Mouse (Mus musculus): ENCODE measurements around the gene Pi4k2a. TPM values are rescaled to one million over a fixed set of nuclear protein-coding genes. Genes with fewer than 3 reads are reported as not detected.

The Pi4k2a gene
- polyA plus RNA-seq, 1 experiment from 2014 or later = 17.2 TPM

DNA sequence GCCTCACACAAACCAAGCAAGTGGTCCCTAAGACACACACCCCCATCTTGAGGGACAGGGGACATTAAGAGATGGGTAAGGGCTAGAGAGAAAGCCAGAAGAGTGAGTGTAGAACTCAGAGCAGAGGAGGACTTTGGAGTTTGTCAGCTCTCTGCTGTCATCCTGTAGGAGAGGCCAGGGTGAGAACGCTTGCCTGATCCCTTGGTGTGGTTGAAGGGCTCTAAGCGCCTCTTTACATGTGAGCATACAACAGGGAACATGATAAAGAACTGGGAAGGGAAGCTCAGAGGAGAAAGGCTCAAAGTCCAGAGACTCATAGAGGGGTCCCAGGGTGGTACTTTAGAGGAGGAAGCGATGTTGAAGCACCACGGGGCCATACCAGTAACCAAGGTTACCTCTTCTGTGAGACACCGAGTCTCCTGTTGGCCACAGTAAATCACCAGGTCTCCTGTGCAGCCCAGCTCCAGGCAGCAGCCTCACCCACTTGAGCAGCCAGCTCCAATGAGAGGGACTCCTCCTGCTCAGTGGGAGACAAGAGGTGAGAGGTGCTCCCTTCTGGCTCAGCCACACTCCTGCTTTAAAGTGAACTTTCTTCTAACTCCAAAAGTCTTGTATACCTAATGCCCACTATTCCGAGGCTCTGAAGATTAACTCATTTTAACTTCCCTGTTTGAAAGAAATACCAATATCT lies 33.4 kb upstream of the Pi4k2a start:
- Histone ChIP-seq H3K36me3 (ENCODE audit: control insufficient read depth, insufficient read depth, low read length) (no peaks in the 10 kb centered on the region), H3K9me3 (ENCODE audit: control insufficient read depth, low read depth, low read length) (no peaks in the 10 kb centered on the region), H3K9ac (replicated peaks; ENCODE audit: low read depth, low read length) (no peak overlapping the region), H3K27ac (ENCODE audit: low read length) (no peak overlapping the region), H3K4me1 (ENCODE audit: control insufficient read depth, insufficient read depth, low read length) (no peaks in the 10 kb centered on the region), H3K4me2 (replicated peaks; ENCODE audit: low read depth, low read length) (no peak overlapping the region), H3K27me3 (ENCODE audit: control insufficient read depth, insufficient read depth, low read length) (no peaks in the 10 kb centered on the region), H3K4me3 (ENCODE audit: low read depth, low read length) (no peak overlapping the region)
- ATAC-seq (ENCODE audit: insufficient number of reproducible peaks, insufficient read depth, low FRiP score, low read depth) = no peak
- 79% methylated on average over 6 of the region's 6 CpGs for WGBS

DNA sequence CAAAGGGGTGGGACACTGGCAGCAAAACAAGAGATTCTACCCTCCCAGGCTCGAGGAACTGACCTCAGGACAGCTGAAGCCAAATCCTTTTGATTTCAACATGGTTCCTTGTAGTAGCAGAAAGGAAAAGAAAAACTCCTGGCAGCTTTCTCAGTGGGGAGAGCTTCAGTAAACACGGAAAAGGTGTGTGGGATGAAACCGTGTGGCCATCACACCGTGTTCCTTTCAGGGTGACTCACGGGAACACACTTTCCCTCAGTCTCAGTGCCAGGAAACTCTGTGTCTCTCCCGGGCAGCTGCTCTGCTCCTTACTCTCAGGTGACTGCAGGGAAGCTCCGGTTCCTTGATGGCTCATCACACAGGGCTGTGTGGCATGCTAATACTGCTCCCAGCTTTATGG lies 31.8 kb upstream of the Pi4k2a start:
- Histone ChIP-seq H3K27ac (ENCODE audit: low read length) (no peak overlapping the region), H3K36me3 (ENCODE audit: control insufficient read depth, insufficient read depth, low read length) (no peaks in the 10 kb centered on the region), H3K4me2 (replicated peaks; ENCODE audit: low read depth, low read length) (no peak overlapping the region), H3K9ac (replicated peaks; ENCODE audit: low read depth, low read length) (no peak overlapping the region), H3K4me1 (ENCODE audit: control insufficient read depth, insufficient read depth, low read length) (no peaks in the 10 kb centered on the region), H3K4me3 (ENCODE audit: low read depth, low read length) (no peak overlapping the region), H3K27me3 (ENCODE audit: control insufficient read depth, insufficient read depth, low read length) (no peaks in the 10 kb centered on the region), H3K9me3 (ENCODE audit: control insufficient read depth, low read depth, low read length) (no peaks in the 10 kb centered on the region)
- ATAC-seq (ENCODE audit: insufficient number of reproducible peaks, insufficient read depth, low FRiP score, low read depth) = no peak
- WGBS = 62% methylated on average over 7 of the region's 7 CpGs

DNA sequence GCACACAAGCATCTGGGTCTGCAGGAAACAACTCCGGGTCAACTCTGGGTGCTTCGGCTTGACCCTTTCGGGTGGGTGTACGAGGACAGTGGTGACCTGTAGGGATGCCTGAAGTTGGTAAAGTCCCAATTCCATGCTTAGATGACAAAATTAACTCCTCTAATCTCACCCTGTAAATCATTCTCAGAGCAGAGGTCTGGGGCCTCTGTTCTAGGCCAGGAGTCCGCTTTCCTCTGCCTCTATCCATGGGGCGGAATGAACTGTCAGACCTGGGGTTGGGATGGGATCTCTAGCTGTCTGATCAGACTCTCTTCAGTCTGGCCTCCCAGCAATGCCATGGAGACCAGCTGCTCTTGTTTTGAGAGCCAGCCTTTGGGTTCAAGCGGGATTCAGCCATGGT lies 28.8 kb upstream of the Pi4k2a start:
- Histone ChIP-seq H3K27ac (ENCODE audit: low read length) (no peak overlapping the region), H3K4me2 (replicated peaks; ENCODE audit: low read depth, low read length) (no peak overlapping the region), H3K9me3 (ENCODE audit: control insufficient read depth, low read depth, low read length) (no peaks in the 10 kb centered on the region), H3K4me1 (ENCODE audit: control insufficient read depth, insufficient read depth, low read length) (no peaks in the 10 kb centered on the region), H3K9ac (replicated peaks; ENCODE audit: low read depth, low read length) (no peak overlapping the region), H3K27me3 (ENCODE audit: control insufficient read depth, insufficient read depth, low read length) (no peaks in the 10 kb centered on the region), H3K4me3 (ENCODE audit: low read depth, low read length) (no peak overlapping the region), H3K36me3 (ENCODE audit: control insufficient read depth, insufficient read depth, low read length) (no peaks in the 10 kb centered on the region)
- ATAC-seq (ENCODE audit: insufficient number of reproducible peaks, insufficient read depth, low FRiP score, low read depth) = no peak
- 93% methylated on average over 7 of the region's 7 CpGs for WGBS

DNA sequence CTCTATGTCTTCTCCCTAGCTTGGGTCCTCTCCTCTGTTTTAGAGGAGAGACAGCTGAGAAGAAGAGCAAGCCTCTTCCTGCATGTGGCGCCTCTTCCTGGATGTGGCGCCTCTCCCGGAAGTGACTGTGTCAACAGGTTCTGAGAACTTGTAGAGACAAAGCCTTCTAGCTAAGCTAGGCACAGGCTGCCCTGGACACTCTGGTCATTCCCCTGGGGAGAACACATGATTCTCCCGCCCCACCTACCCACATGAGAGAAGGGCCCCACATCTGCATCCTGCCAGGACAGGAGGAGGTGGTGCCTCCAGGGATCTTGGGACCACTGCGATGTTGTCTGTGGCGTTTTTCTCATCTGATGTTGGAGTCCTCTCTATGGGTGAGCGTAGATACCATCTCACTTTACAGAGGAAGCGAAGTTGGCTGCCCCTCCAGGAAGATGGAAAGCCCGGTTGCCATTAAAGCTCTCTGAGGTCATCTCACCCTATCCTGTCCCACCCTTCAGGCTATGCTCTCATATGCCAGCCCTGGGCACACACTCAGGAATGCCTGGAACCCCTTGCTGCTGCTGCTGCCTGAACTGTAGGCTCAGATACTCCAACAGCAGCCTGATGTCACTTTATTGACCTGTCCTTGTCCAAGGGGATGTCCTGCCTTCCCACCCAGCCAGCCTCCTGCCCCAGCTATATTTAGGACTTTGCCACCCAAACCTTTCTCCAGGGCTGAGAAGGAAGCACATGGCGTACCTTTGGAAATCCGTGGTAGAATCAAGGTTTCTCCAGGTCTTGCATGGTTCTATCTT lies 21.6 kb upstream of the Pi4k2a start:
- Histone ChIP-seq H3K9ac (replicated peaks; ENCODE audit: low read depth, low read length) (no peak overlapping the region), H3K9me3 (ENCODE audit: control insufficient read depth, low read depth, low read length) (no peaks in the 10 kb centered on the region), H3K36me3 (ENCODE audit: control insufficient read depth, insufficient read depth, low read length) (no peaks in the 10 kb centered on the region), H3K27ac (ENCODE audit: low read length) (no peak overlapping the region), H3K4me1 (ENCODE audit: control insufficient read depth, insufficient read depth, low read length) (no peaks in the 10 kb centered on the region), H3K4me2 (replicated peaks; ENCODE audit: low read depth, low read length) (no peak overlapping the region), H3K4me3 (ENCODE audit: low read depth, low read length) (no peak overlapping the region), H3K27me3 (ENCODE audit: control insufficient read depth, insufficient read depth, low read length) (no peaks in the 10 kb centered on the region)
- ATAC-seq (ENCODE audit: insufficient number of reproducible peaks, insufficient read depth, low FRiP score, low read depth) = no peak
- 79% methylated on average over 11 of the region's 11 CpGs for WGBS

GRCm38 (mm10) chr19:42069241-42069525 lies 21.1 kb upstream of the Pi4k2a start:
- H3K4me1 ChIP-seq (ENCODE audit: control insufficient read depth, insufficient read depth, low read length) = no peaks in the 10 kb centered on the region
- ATAC-seq (ENCODE audit: insufficient number of reproducible peaks, insufficient read depth, low FRiP score, low read depth) = no peak
- 52% methylated on average over 6 of the region's 6 CpGs for WGBS
- H3K9ac ChIP-seq (replicated peaks; ENCODE audit: low read depth, low read length) = no peak overlapping the region
- H3K27me3 ChIP-seq (ENCODE audit: control insufficient read depth, insufficient read depth, low read length) = no peaks in the 10 kb centered on the region
- H3K4me2 ChIP-seq (replicated peaks; ENCODE audit: low read depth, low read length) = no peak overlapping the region
- no peak overlapping the region for H3K27ac ChIP-seq (ENCODE audit: low read length)
- no peaks in the 10 kb centered on the region for H3K9me3 ChIP-seq (ENCODE audit: control insufficient read depth, low read depth, low read length)
- H3K4me3 ChIP-seq (ENCODE audit: low read depth, low read length) = no peak overlapping the region
- H3K36me3 ChIP-seq (ENCODE audit: control insufficient read depth, insufficient read depth, low read length) = no peaks in the 10 kb centered on the region

DNA sequence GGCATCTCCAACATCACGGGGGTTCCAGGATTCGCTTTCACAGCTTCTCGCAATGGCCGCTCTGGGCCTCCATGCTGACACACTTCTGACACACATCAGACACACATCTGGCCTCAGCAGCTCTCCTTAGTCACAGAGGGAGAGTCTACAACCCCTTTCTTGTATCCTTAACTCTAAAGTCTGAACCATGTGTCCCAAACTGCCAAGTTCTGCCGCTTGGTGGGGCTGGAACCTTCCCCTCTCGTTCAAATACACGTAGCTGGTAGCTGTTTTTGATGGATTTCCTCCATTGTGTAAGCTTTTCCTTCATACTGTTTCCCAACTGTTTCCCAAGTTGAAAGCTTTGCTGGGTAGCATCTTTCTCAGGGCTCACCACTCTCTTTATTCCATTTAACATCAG lies 19.0 kb upstream of the Pi4k2a start:
- Histone ChIP-seq H3K36me3 (ENCODE audit: control insufficient read depth, insufficient read depth, low read length) (peaks cover 8% of the 10 kb centered on the region), H3K27me3 (ENCODE audit: control insufficient read depth, insufficient read depth, low read length) (no peaks in the 10 kb centered on the region), H3K4me2 (replicated peaks; ENCODE audit: low read depth, low read length) (no peak overlapping the region), H3K9ac (replicated peaks; ENCODE audit: low read depth, low read length) (no peak overlapping the region), H3K9me3 (ENCODE audit: control insufficient read depth, low read depth, low read length) (no peaks in the 10 kb centered on the region), H3K27ac (ENCODE audit: low read length) (no peak overlapping the region), H3K4me3 (ENCODE audit: low read depth, low read length) (no peak overlapping the region), H3K4me1 (ENCODE audit: control insufficient read depth, insufficient read depth, low read length) (no peaks in the 10 kb centered on the region)
- WGBS = 73% methylated on average over 7 of the region's 7 CpGs
- no peak for ATAC-seq (ENCODE audit: insufficient number of reproducible peaks, insufficient read depth, low FRiP score, low read depth)

DNA sequence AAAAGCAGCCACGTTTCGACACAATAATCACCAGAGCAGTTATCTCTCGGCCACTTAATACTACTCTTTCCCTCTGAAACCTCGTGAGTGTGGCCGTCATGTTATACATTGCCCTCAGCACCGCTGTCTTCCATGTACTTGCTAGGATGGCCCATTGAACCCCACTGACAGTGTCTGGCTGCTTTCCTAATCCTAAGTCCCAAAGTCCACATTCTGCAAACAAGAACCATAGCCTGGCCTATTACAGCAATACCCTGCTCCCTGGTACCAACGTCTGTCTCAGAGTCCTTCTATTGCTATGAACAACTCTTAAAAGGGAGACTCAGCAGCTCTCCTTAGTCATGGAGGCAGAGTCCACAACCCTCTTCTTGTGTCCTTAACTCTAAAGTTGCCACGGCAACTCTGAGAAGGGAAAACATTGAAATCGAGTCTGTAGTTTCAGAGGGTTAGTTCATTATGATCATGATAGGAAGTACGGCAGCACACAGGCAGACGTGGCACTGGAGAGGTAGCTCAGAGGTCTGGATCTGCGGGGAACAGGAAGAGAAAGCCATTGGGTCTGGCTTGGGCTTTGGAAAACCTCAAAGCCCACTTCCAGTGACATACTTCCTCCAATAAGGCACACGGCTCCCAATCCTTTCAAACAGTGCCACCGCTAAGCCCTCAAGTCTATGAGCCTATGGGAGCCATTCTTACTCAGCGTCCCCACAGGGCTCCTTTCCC lies 18.2 kb upstream of the Pi4k2a start:
- no peak overlapping the region for H3K27ac ChIP-seq (ENCODE audit: low read length)
- 78% methylated on average over 15 of the region's 15 CpGs for WGBS
- no peak for ATAC-seq (ENCODE audit: insufficient number of reproducible peaks, insufficient read depth, low FRiP score, low read depth)

GRCm38 (mm10) chr19:42072802-42073201 lies 17.5 kb upstream of the Pi4k2a start:
- Histone ChIP-seq H3K9me3 (ENCODE audit: control insufficient read depth, low read depth, low read length) (no peaks in the 10 kb centered on the region), H3K36me3 (ENCODE audit: control insufficient read depth, insufficient read depth, low read length) (peaks cover 8% of the 10 kb centered on the region), H3K9ac (replicated peaks; ENCODE audit: low read depth, low read length) (no peak overlapping the region), H3K4me1 (ENCODE audit: control insufficient read depth, insufficient read depth, low read length) (no peaks in the 10 kb centered on the region), H3K27me3 (ENCODE audit: control insufficient read depth, insufficient read depth, low read length) (no peaks in the 10 kb centered on the region), H3K4me2 (replicated peaks; ENCODE audit: low read depth, low read length) (no peak overlapping the region), H3K27ac (ENCODE audit: low read length) (no peak overlapping the region), H3K4me3 (ENCODE audit: low read depth, low read length) (no peak overlapping the region)
- WGBS = 77% methylated on average over 7 of the region's 7 CpGs
- no peak for ATAC-seq (ENCODE audit: insufficient number of reproducible peaks, insufficient read depth, low FRiP score, low read depth)

More for the DNA sequence above, 18.2 kb upstream of the Pi4k2a start:
- Histone ChIP-seq H3K36me3 (ENCODE audit: control insufficient read depth, insufficient read depth, low read length) (peaks cover 8% of the 10 kb centered on the region), H3K4me2 (replicated peaks; ENCODE audit: low read depth, low read length) (no peak overlapping the region), H3K27me3 (ENCODE audit: control insufficient read depth, insufficient read depth, low read length) (no peaks in the 10 kb centered on the region), H3K9me3 (ENCODE audit: control insufficient read depth, low read depth, low read length) (no peaks in the 10 kb centered on the region), H3K4me1 (ENCODE audit: control insufficient read depth, insufficient read depth, low read length) (no peaks in the 10 kb centered on the region), H3K9ac (replicated peaks; ENCODE audit: low read depth, low read length) (no peak overlapping the region), H3K4me3 (ENCODE audit: low read depth, low read length) (no peak overlapping the region)

Measured in stomach, embryonic 14.5 days (tissue).